Mouse (Mus musculus): ENCODE measurements around the gene Ppm1k. TPM values are rescaled to one million over a fixed set of nuclear protein-coding genes. Genes with fewer than 3 reads are reported as not detected.

Ppm1k gene
- polyA plus RNA-seq, 1 experiment: 19.7 TPM

GRCm38 (mm10) chr6:57570170-57570974, 35.1 kb upstream of the Ppm1k start:
- H3K4me3 ChIP-seq (ENCODE audit: low read depth, low read length): no peak overlapping the region
- H3K4me1 ChIP-seq (ENCODE audit: control insufficient read depth, insufficient read depth, low read length): no peaks in the 10 kb centered on the region
- TF ChIP-seq CTCF (IDR thresholded peaks at IDR 0.05; ENCODE audit: low read depth, low read length): no peak
- no peak for TF ChIP-seq POLR2A (IDR thresholded peaks at IDR 0.05; ENCODE audit: insufficient read depth, low read length)
- H3K36me3 ChIP-seq (ENCODE audit: control insufficient read depth, insufficient read depth, low read length, poor library complexity, severe bottlenecking): no peaks in the 10 kb centered on the region
- no peaks in the 10 kb centered on the region; the same call in 1 of the 2 replicates for H3K27me3 ChIP-seq (ENCODE audit: control insufficient read depth, insufficient read depth, low read length, poor library complexity, severe bottlenecking)
- H3K9ac ChIP-seq (ENCODE audit: low read depth, poor library complexity, severe bottlenecking): no peak overlapping the region
- H3K9me3 ChIP-seq (replicated peaks; ENCODE audit: control insufficient read depth, insufficient read depth, low read length, poor library complexity, severe bottlenecking): no peaks in the 10 kb centered on the region
- no peak overlapping the region for H3K27ac ChIP-seq (ENCODE audit: insufficient read depth, low read length)

- no peaks in the 10 kb centered on the region for H3K4me1 ChIP-seq (ENCODE audit: control insufficient read depth, insufficient read depth, low read length)
- no peak overlapping the region for H3K9ac ChIP-seq (ENCODE audit: low read depth, poor library complexity, severe bottlenecking)
- H3K27ac ChIP-seq (ENCODE audit: insufficient read depth, low read length): no peak overlapping the region
- no peak for TF ChIP-seq EP300 (IDR thresholded peaks at IDR 0.05; ENCODE audit: insufficient read depth, low read depth, low read length)
- no peak for TF ChIP-seq POLR2A (IDR thresholded peaks at IDR 0.05; ENCODE audit: insufficient read depth, low read length)
- TF ChIP-seq CTCF (IDR thresholded peaks at IDR 0.05; ENCODE audit: low read depth, low read length): no peak
- no peaks in the 10 kb centered on the region for H3K9me3 ChIP-seq (replicated peaks; ENCODE audit: control insufficient read depth, insufficient read depth, low read length, poor library complexity, severe bottlenecking)
- H3K27me3 ChIP-seq (ENCODE audit: control insufficient read depth, insufficient read depth, low read length, poor library complexity, severe bottlenecking): no peaks in the 10 kb centered on the region; the same call in 1 of the 2 replicates
- H3K36me3 ChIP-seq (ENCODE audit: control insufficient read depth, insufficient read depth, low read length, poor library complexity, severe bottlenecking): no peaks in the 10 kb centered on the region
- H3K4me3 ChIP-seq (ENCODE audit: low read depth, low read length): no peak overlapping the region
These were observed 32.4 kb upstream of the Ppm1k start for GRCm38 (mm10) chr6:57567630-57568029.

- no peak overlapping the region for H3K27ac ChIP-seq (ENCODE audit: insufficient read depth, low read length)
- no peak overlapping the region for H3K4me3 ChIP-seq (ENCODE audit: low read depth, low read length)
- no peak overlapping the region for H3K9ac ChIP-seq (ENCODE audit: low read depth, poor library complexity, severe bottlenecking)
- no peaks in the 10 kb centered on the region for H3K27me3 ChIP-seq (ENCODE audit: control insufficient read depth, insufficient read depth, low read length, poor library complexity, severe bottlenecking)
- peaks cover 3% of the 10 kb centered on the region; the same call in 1 of the 2 replicates for H3K9me3 ChIP-seq (replicated peaks; ENCODE audit: control insufficient read depth, insufficient read depth, low read length, poor library complexity, severe bottlenecking)
- H3K36me3 ChIP-seq (ENCODE audit: control insufficient read depth, insufficient read depth, low read length, poor library complexity, severe bottlenecking): no peaks in the 10 kb centered on the region
- TF ChIP-seq EP300 (IDR thresholded peaks at IDR 0.05; ENCODE audit: insufficient read depth, low read depth, low read length) (no peak), CTCF (IDR thresholded peaks at IDR 0.05; ENCODE audit: low read depth, low read length) (no peak), POLR2A (IDR thresholded peaks at IDR 0.05; ENCODE audit: insufficient read depth, low read length) (no peak)
- no peaks in the 10 kb centered on the region for H3K4me1 ChIP-seq (ENCODE audit: control insufficient read depth, insufficient read depth, low read length)
These were observed 30.2 kb upstream of the Ppm1k start for GRCm38 (mm10) chr6:57565452-57565851.

GRCm38 (mm10) chr6:57563454-57563853, 28.2 kb upstream of the Ppm1k start:
- no peak overlapping the region for H3K4me3 ChIP-seq (ENCODE audit: low read depth, low read length)
- no peaks in the 10 kb centered on the region for H3K36me3 ChIP-seq (ENCODE audit: control insufficient read depth, insufficient read depth, low read length, poor library complexity, severe bottlenecking)
- H3K9me3 ChIP-seq (replicated peaks; ENCODE audit: control insufficient read depth, insufficient read depth, low read length, poor library complexity, severe bottlenecking): peaks cover 3% of the 10 kb centered on the region; the same call in 1 of the 2 replicates
- no peak for TF ChIP-seq CTCF (IDR thresholded peaks at IDR 0.05; ENCODE audit: low read depth, low read length)
- H3K4me1 ChIP-seq (ENCODE audit: control insufficient read depth, insufficient read depth, low read length): no peaks in the 10 kb centered on the region
- H3K9ac ChIP-seq (ENCODE audit: low read depth, poor library complexity, severe bottlenecking): no peak overlapping the region
- H3K27me3 ChIP-seq (ENCODE audit: control insufficient read depth, insufficient read depth, low read length, poor library complexity, severe bottlenecking): no peaks in the 10 kb centered on the region
- H3K27ac ChIP-seq (ENCODE audit: insufficient read depth, low read length): no peak overlapping the region

GRCm38 (mm10) chr6:57557796-57558317, 22.6 kb upstream of the Ppm1k start:
- Histone ChIP-seq H3K27me3 (ENCODE audit: control insufficient read depth, insufficient read depth, low read length, poor library complexity, severe bottlenecking) (no peaks in the 10 kb centered on the region), H3K4me3 (ENCODE audit: low read depth, low read length) (no peak overlapping the region), H3K27ac (ENCODE audit: insufficient read depth, low read length) (no peak overlapping the region), H3K9ac (ENCODE audit: low read depth, poor library complexity, severe bottlenecking) (no peak overlapping the region), H3K4me1 (ENCODE audit: control insufficient read depth, insufficient read depth, low read length) (no peaks in the 10 kb centered on the region), H3K36me3 (ENCODE audit: control insufficient read depth, insufficient read depth, low read length, poor library complexity, severe bottlenecking) (no peaks in the 10 kb centered on the region), H3K9me3 (replicated peaks; ENCODE audit: control insufficient read depth, insufficient read depth, low read length, poor library complexity, severe bottlenecking) (peaks cover 3% of the 10 kb centered on the region; the same call in 1 of the 2 replicates)
- TF ChIP-seq POLR2A (IDR thresholded peaks at IDR 0.05; ENCODE audit: insufficient read depth, low read length) (no peak), EP300 (IDR thresholded peaks at IDR 0.05; ENCODE audit: insufficient read depth, low read depth, low read length) (no peak), CTCF (IDR thresholded peaks at IDR 0.05; ENCODE audit: low read depth, low read length) (no peak)

GRCm38 (mm10) chr6:57551211-57551796, 16.0 kb upstream of the Ppm1k start:
- TF ChIP-seq CTCF (IDR thresholded peaks at IDR 0.05; ENCODE audit: low read depth, low read length) (no peak), POLR2A (IDR thresholded peaks at IDR 0.05; ENCODE audit: insufficient read depth, low read length) (no peak), EP300 (IDR thresholded peaks at IDR 0.05; ENCODE audit: insufficient read depth, low read depth, low read length) (no peak)
- Histone ChIP-seq H3K36me3 (ENCODE audit: control insufficient read depth, insufficient read depth, low read length, poor library complexity, severe bottlenecking) (no peaks in the 10 kb centered on the region), H3K27me3 (ENCODE audit: control insufficient read depth, insufficient read depth, low read length, poor library complexity, severe bottlenecking) (no peaks in the 10 kb centered on the region), H3K9ac (ENCODE audit: low read depth, poor library complexity, severe bottlenecking) (no peak overlapping the region), H3K9me3 (replicated peaks; ENCODE audit: control insufficient read depth, insufficient read depth, low read length, poor library complexity, severe bottlenecking) (no peaks in the 10 kb centered on the region), H3K27ac (ENCODE audit: insufficient read depth, low read length) (no peak overlapping the region), H3K4me1 (ENCODE audit: control insufficient read depth, insufficient read depth, low read length) (no peaks in the 10 kb centered on the region), H3K4me3 (ENCODE audit: low read depth, low read length) (no peak overlapping the region)
